Mouse (Mus musculus) intestine, embryonic 16.5 days (tissue): ENCODE measurements around the gene Ppp1r37. TPM values are rescaled to one million over a fixed set of nuclear protein-coding genes. Genes with fewer than 3 reads are reported as not detected.

Experiments used
- ATAC-seq: fragments of 200-750 bp; cut with Nextera tagmentation; 2 replicates; pipeline ENCODE4 v1.8.0; 2017; ENCODE audit warnings: moderate TSS enrichment, moderate library complexity
- H3K27ac ChIP-seq: fragments of 300-500 bp; sonication (generic); 2 replicates; pipeline ENCODE4 v1.5.1; 2014; ENCODE audit warnings: mild to moderate bottlenecking, low read length
- H3K27me3 ChIP-seq: fragments of 300-500 bp; sonication (generic); replicated peaks from 2 replicates; pipeline ENCODE4 v1.6.1; 2014; ENCODE audit warnings: low read length, control low read depth, mixed read lengths; ENCODE audit not compliant: control insufficient read depth, insufficient read depth
- H3K36me3 ChIP-seq: fragments of 300-500 bp; sonication (generic); 2 replicates; pipeline ENCODE4 v1.6.1; 2014; ENCODE audit warnings: low read length, control low read depth; ENCODE audit not compliant: control insufficient read depth, insufficient read depth
- H3K4me1 ChIP-seq: fragments of 300-500 bp; sonication (generic); 2 replicates; pipeline ENCODE4 v1.6.1; 2014; ENCODE audit warnings: low read length, control low read depth, mixed read lengths; ENCODE audit not compliant: control insufficient read depth, insufficient read depth
- H3K4me2 ChIP-seq: fragments of 300-500 bp; sonication (generic); 2 replicates; pipeline ENCODE4 v1.6.1; 2014; ENCODE audit warnings: low read depth, low read length, control low read depth
- H3K4me3 ChIP-seq: fragments of 300-500 bp; sonication (generic); 2 replicates; pipeline ENCODE4 v1.5.1; 2014; ENCODE audit warnings: mild to moderate bottlenecking, low read length
- H3K9ac ChIP-seq: fragments of 300-500 bp; sonication (generic); 2 replicates; pipeline ENCODE4 v1.6.1; 2014; ENCODE audit warnings: low read depth, low read length
- H3K9me3 ChIP-seq: fragments of 300-500 bp; sonication (generic); 2 replicates; pipeline ENCODE4 v1.6.1; 2016; ENCODE audit warnings: low read length, control low read depth; ENCODE audit not compliant: control insufficient read depth
- WGBS: fragments of 180-500 bp; shearing (Covaris S2); extraction: QIAGEN DNeasy Blood & Tissue Kit; methylation state at CpG from one replicate; pipeline ENCODE4 v1.1.7; 2014; 5-methylcytosine and 5-hydroxymethylcytosine counted together
- polyA plus RNA-seq: library from polyadenylated mRNA; unstranded; fragments of >200 nt; fragmentation: Nextera tagmentation; extraction: Ambion mirVana; gene quantifications from 2 replicates; pipeline ENCODE4 v1.2.1, GENCODE M21; 2015

The Ppp1r37 gene
- polyA plus RNA-seq, 1 experiment from 2014 or later, result 15.5 TPM

GRCm38 (mm10) chr7:19500420-19501363 lies 62.2 kb downstream of the Ppp1r37 start:
- no peak overlapping the region for H3K4me3 ChIP-seq

GRCm38 (mm10) chr7:19498326-19498725 lies 64.5 kb downstream of the Ppp1r37 start:
- no peak overlapping the region for H3K4me3 ChIP-seq
- H3K4me1 ChIP-seq, result no peaks in the 10 kb centered on the region
- ATAC-seq, result no peak
- H3K27me3 ChIP-seq, result no peaks in the 10 kb centered on the region
- no peaks in the 10 kb centered on the region for H3K9me3 ChIP-seq
- H3K27ac ChIP-seq, result no peak overlapping the region
- no peak overlapping the region for H3K9ac ChIP-seq
- WGBS, result 59% methylated on average over 4 of the region's 4 CpGs
- H3K4me2 ChIP-seq, result no peak overlapping the region
- no peaks in the 10 kb centered on the region for H3K36me3 ChIP-seq

More at GRCm38 (mm10) chr7:19500420-19501363, 62.2 kb downstream of the Ppp1r37 start:
- no peaks in the 10 kb centered on the region for H3K27me3 ChIP-seq
- H3K9ac ChIP-seq, result no peak overlapping the region
- H3K27ac ChIP-seq, result no peak overlapping the region
- H3K4me2 ChIP-seq, result no peak overlapping the region
- ATAC-seq, result no peak
- no peaks in the 10 kb centered on the region for H3K36me3 ChIP-seq
- 0 out of 2 replicates have a peak, but pooled peaks cover 2% of the 10 kb centered on the region for H3K4me1 ChIP-seq
- no peaks in the 10 kb centered on the region for H3K9me3 ChIP-seq
- 67% methylated on average over 12 of the region's 12 CpGs for WGBS

DNA sequence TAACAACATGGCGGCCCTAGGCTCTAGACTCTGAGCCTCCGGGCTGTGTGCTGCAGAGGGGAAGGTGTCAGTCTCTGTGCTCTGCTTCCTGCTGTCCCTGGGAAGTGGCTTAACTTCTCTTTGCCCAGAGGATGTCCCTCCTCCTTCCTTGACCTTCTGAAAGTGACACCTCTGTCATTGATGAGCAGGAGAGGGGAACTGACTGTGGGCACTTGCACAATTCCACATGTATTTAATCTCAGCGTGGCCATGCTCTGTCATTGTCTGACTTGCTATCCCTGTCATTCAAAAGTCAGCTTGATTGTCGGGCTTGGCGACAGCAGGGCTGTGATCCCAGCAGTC lies 66.7 kb downstream of the Ppp1r37 start:
- no peak overlapping the region; the same call in 1 of the 2 replicates for H3K27ac ChIP-seq
- no peaks in the 10 kb centered on the region for H3K9me3 ChIP-seq
- ATAC-seq, result no peak
- no peak overlapping the region for H3K4me2 ChIP-seq
- H3K27me3 ChIP-seq, result peaks cover 10% of the 10 kb centered on the region
- WGBS, result 75% methylated on average over 5 of the region's 5 CpGs
- no peak overlapping the region for H3K9ac ChIP-seq
- H3K4me1 ChIP-seq, result peaks cover 4% of the 10 kb centered on the region
- H3K4me3 ChIP-seq, result no peak overlapping the region
- H3K36me3 ChIP-seq, result no peaks in the 10 kb centered on the region

DNA sequence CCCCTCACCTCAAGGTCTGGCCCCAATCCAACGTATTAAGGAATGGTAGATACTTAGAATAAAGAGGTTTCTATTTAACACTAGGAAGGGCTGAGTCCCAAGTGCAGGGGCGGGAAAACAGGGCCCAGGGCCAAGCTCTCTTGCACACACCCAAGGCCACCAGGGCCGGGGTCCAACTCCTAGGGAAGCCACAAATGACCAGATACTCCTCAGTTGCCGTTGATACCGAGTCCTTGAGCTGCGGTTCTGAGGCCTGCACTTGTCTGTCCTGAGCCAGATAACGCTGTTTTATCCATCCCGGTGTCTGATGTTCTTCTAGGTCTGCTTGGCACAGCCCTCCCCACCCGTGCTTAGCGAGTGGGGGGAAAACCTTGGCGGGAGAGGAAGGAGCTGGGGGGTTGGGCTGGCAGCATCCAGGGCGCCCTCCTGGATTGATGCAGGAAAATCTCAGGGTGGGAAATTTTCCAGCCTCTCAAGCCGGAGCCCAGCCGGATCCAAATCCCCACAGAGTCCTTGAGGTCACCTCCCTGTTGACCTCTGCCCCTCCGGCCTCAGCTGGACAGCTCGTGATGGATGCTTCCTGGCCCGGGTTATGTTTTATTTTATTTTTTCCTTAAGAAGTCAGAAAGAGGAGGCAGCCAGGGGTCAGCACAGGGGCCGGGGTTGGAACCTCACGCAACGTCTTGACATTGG lies 67.2 kb downstream of the Ppp1r37 start:
- H3K9ac ChIP-seq, result no peak overlapping the region
- H3K4me3 ChIP-seq, result no peak overlapping the region
- no peak for ATAC-seq
- WGBS, result 56% methylated on average over 20 of the region's 20 CpGs
- peaks cover 14% of the 10 kb centered on the region for H3K27me3 ChIP-seq
- H3K9me3 ChIP-seq, result no peaks in the 10 kb centered on the region
- no peak overlapping the region for H3K27ac ChIP-seq
- no peak overlapping the region for H3K4me2 ChIP-seq
- H3K36me3 ChIP-seq, result no peaks in the 10 kb centered on the region
- peaks cover 4% of the 10 kb centered on the region for H3K4me1 ChIP-seq

DNA sequence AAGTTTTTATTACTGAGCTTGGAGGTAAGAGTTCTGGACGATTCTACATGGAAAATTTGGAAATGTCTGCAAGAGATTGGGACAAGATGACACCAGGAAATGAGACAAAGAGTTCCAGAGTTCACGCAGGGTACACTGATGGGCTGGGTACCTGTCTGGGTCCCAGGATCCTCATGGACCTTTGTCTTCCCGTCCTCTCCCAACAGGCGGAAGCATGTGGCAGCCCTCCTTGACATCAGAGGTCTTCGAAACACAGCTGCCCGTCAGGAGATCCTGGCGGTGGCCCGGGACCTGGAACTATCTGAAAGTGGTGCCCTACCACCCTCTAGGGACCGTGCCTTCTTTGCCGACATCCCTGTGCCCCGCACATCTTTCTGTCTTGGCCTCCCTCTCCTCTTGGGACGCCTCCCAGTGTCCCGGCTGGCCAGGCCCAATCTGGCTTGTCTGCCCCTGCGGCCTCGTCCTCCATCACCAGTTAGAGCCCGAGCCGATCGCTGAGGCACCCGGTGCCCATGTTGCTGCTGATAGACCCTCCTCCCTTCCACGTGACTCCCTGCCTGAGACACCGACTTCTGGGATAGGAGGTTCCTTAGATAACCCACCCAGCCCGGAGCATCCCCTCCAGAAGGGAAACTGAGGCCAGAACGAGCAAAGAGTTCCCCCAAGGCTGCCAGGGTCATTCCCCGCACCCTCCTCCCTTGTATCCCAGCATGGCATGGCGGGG lies 68.0 kb downstream of the Ppp1r37 start:
- Histone ChIP-seq H3K4me2 (no peak overlapping the region), H3K36me3 (no peaks in the 10 kb centered on the region), H3K27me3 (peaks cover 18% of the 10 kb centered on the region), H3K9me3 (no peaks in the 10 kb centered on the region), H3K9ac (no peak overlapping the region), H3K27ac (no peak overlapping the region), H3K4me1 (peaks cover 4% of the 10 kb centered on the region), H3K4me3 (no peak overlapping the region)
- WGBS, result 81% methylated on average over 25 of the region's 25 CpGs
- no peak for ATAC-seq

- H3K4me2 ChIP-seq, result peak overlapping the region; percentile 46
- H3K4me1 ChIP-seq, result peaks cover 7% of the 10 kb centered on the region
- no peaks in the 10 kb centered on the region for H3K9me3 ChIP-seq
- 0 out of 2 replicates have a peak, but pooled peaks have one; percentile 33 for ATAC-seq
- H3K27ac ChIP-seq, result no peak overlapping the region
- H3K27me3 ChIP-seq, result peaks cover 39% of the 10 kb centered on the region
- H3K4me3 ChIP-seq, result peak overlapping the region; percentile 27
- no peaks in the 10 kb centered on the region for H3K36me3 ChIP-seq
- WGBS, result 3% methylated on average over 26 of the region's 26 CpGs
- peak overlapping the region; percentile 43; the same call in 1 of the 2 replicates for H3K9ac ChIP-seq
Measured at GRCm38 (mm10) chr7:19491731-19492130, 71.1 kb downstream of the Ppp1r37 start.

- ATAC-seq, result no peak
- WGBS, result 3% methylated on average over 31 of the region's 31 CpGs
Measured at GRCm38 (mm10) chr7:19489525-19489924, 73.4 kb downstream of the Ppp1r37 start.

DNA sequence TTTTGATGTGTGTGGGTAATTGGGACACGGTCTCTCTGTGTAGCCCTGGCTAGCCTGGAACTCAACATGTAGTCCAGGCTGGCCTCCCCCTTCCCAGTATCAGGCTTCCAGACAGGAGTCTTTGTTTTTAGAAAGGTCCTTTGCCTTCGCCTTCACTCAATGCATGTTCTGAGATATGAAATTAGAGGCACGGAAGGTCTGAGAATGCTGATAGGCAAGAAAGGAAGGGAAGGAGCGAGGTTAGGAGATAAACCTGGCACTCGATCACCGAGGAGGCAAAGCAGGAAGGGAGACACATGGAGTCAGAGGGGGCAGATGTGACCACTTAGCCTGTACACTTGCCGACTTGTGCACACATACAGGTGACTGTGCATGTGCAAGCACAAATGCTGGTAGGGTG lies 76.3 kb downstream of the Ppp1r37 start:
- Histone ChIP-seq H3K4me2 (no peak overlapping the region), H3K36me3 (no peaks in the 10 kb centered on the region), H3K4me1 (0 out of 2 replicates have a peak, but pooled peaks cover 3% of the 10 kb centered on the region), H3K27ac (no peak overlapping the region), H3K27me3 (peaks cover 33% of the 10 kb centered on the region), H3K9me3 (no peaks in the 10 kb centered on the region), H3K9ac (no peak overlapping the region), H3K4me3 (no peak overlapping the region)
- no peak for ATAC-seq
- 89% methylated on average over 7 of the region's 7 CpGs for WGBS

More at GRCm38 (mm10) chr7:19489525-19489924, 73.4 kb downstream of the Ppp1r37 start:
- H3K4me1 ChIP-seq, result peaks cover 7% of the 10 kb centered on the region
- H3K9me3 ChIP-seq, result no peaks in the 10 kb centered on the region
- peak overlapping the region; percentile 18; the same call in 1 of the 2 replicates for H3K4me3 ChIP-seq
- H3K36me3 ChIP-seq, result no peaks in the 10 kb centered on the region
- H3K27me3 ChIP-seq, result peaks cover 39% of the 10 kb centered on the region
- H3K27ac ChIP-seq, result no peak overlapping the region
- peak overlapping the region; percentile 35; the same call in 1 of the 2 replicates for H3K9ac ChIP-seq
- peak overlapping the region; percentile 38 for H3K4me2 ChIP-seq

DNA sequence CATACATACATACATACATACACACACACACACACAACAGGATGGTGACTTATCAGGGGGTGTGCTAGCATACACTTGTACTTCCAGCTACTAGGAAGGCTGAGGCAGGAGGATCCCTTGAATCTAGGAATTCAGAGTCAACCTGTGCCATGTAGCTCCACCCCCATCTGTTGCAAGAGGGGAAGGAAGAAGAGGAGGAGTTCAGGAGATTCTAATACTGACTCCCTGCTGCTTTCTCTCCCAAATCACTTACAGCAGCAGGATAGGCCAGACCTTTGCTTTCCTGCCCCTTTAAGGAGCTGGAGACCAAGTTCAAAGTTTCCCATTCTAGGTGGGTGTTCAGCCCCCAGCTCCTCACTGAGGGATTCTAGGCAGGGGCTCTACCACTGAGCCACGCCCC lies 77.4 kb downstream of the Ppp1r37 start:
- peaks cover 23% of the 10 kb centered on the region for H3K27me3 ChIP-seq
- no peak overlapping the region for H3K4me3 ChIP-seq
- no peak overlapping the region for H3K9ac ChIP-seq
- 85% methylated on average over 1 of the region's 1 CpGs for WGBS
- H3K4me1 ChIP-seq, result 0 out of 2 replicates have a peak, but pooled peaks cover 3% of the 10 kb centered on the region
- no peaks in the 10 kb centered on the region for H3K9me3 ChIP-seq
- H3K4me2 ChIP-seq, result no peak overlapping the region
- H3K36me3 ChIP-seq, result no peaks in the 10 kb centered on the region
- no peak overlapping the region for H3K27ac ChIP-seq
- ATAC-seq, result no peak
